Mouse (Mus musculus) erythroblast, embryonic 14.5 days (primary cell): ENCODE measurements around the gene Rnaseh2a. TPM values are rescaled to one million over a fixed set of nuclear protein-coding genes. Genes with fewer than 3 reads are reported as not detected.

ENCODE experiments used
- H3K27me3 ChIP-seq: 2 replicates; pipeline ENCODE4 v1.6.1; 2012; ENCODE audit warnings: inconsistent platforms; ENCODE audit not compliant: control insufficient read depth
- H3K36me3 ChIP-seq: 2 replicates; pipeline ENCODE4 v1.6.1; 2012; ENCODE audit warnings: mild to moderate bottlenecking, inconsistent platforms; ENCODE audit not compliant: control insufficient read depth
- H3K4me1 ChIP-seq: 2 replicates; pipeline ENCODE4 v1.6.1; 2012; ENCODE audit warnings: inconsistent platforms; ENCODE audit not compliant: control insufficient read depth
- H3K4me3 ChIP-seq: replicated peaks from 2 replicates; pipeline ENCODE3; 2012; ENCODE audit warnings: moderate library complexity, mild to moderate bottlenecking, inconsistent platforms
- H3K9me3 ChIP-seq: 2 replicates; pipeline ENCODE4 v1.6.1; 2012; ENCODE audit warnings: low read length, inconsistent platforms, mixed read lengths; ENCODE audit not compliant: control insufficient read depth
- GATA1 ChIP-seq: IDR thresholded peaks from 2 replicates; pipeline ENCODE4 v1.6.1; 2012; ENCODE audit warnings: low read length, inconsistent platforms, mixed read lengths
- TAL1 ChIP-seq: IDR thresholded peaks from 3 replicates; pipeline ENCODE4 v1.6.1; 2012; ENCODE audit warnings: low read length, inconsistent platforms, mixed read lengths
- polyA plus RNA-seq: library from polyadenylated mRNA; stranded (reverse); fragments of >175 nt; gene quantifications from 2 replicates; pipeline ENCODE4 v1.2.3, GENCODE M21; 2012

Rnaseh2a gene
- polyA plus RNA-seq, 1 experiment, result 162 TPM

DNA sequence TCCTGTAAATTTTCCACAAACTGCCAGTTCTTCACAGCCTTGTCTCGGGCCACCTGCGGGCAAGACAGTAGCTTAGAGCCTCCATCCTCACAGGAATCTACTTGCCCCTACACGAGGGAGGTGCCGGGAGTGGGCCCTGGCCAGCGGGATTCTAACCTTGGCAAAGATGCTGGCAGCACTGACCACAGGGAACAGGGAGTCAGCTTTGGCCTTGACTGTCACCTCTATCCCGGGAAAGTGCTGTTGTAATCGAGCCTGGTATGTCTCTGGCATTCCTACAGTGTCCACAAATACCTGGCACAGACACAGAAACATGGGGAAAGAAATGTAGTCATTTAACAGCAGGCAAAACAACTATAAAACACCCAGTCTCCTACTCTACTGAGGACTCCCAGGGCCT lies 9.8 kb downstream of the Rnaseh2a start:
- no peak for TF ChIP-seq TAL1
- TF ChIP-seq GATA1, result no peak
- no peaks in the 10 kb centered on the region for H3K9me3 ChIP-seq
- H3K36me3 ChIP-seq, result peaks cover 82% of the 10 kb centered on the region
- peaks cover 26% of the 10 kb centered on the region for H3K4me1 ChIP-seq
- no peak overlapping the region for H3K4me3 ChIP-seq
- no peaks in the 10 kb centered on the region for H3K27me3 ChIP-seq

DNA sequence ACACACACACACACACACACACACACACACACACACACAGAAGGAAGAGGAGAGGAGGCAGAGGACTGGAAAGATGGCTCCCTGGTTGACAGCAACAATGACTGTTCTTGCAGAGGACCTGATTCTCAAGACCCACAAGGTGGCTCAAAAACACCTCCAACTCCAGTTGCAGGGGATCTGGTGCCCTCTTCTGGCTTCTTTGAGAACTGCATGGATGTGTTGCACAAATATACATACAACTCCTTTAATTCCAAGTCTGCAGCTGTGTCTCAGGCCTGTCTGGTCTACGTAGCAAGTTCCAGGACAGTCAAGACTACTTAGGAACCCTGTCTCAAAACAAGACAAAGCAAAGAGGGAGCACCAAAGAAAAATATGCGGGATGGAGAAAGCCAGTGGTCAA lies 12.8 kb downstream of the Rnaseh2a start:
- H3K9me3 ChIP-seq, result no peaks in the 10 kb centered on the region
- H3K4me3 ChIP-seq, result no peak overlapping the region
- TF ChIP-seq TAL1, result no peak
- TF ChIP-seq GATA1, result no peak
- peaks cover 57% of the 10 kb centered on the region for H3K36me3 ChIP-seq
- H3K4me1 ChIP-seq, result peaks cover 15% of the 10 kb centered on the region
- H3K27me3 ChIP-seq, result peaks cover 15% of the 10 kb centered on the region

DNA sequence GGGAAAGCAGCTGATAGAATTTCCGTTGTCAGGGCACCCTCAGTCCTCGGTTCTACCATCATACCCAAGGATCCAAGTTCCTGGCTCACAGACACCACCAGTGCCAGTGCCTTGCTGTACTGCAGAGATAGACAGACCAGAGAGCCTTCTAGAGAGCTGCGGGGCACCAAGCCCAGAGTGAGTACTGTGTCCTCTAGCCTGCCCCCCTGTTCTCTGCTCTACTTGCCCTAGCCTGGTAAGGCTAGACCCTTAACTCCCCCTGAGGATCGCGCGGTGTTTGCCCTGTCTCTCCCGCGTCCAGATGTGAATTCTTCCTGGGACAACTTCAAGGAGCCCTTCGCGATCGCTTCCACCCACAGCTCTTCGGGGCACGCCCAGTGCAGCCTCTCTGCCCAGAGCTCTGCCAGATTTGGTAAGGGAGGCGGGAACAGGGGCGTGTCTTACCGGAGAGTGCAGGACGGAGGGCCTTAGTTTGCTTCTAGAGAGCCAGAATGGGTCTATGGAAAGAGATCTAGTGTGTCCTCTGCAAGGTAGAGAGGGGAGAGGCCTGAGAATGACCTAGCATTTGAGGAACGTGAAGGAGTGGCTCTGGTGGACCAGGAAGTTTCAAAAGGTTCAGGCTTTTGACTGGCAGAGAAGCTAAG lies 16.8 kb downstream of the Rnaseh2a start:
- H3K9me3 ChIP-seq, result no peaks in the 10 kb centered on the region
- TF ChIP-seq GATA1 (no peak), TAL1 (no peak)
- peaks cover 8% of the 10 kb centered on the region for H3K4me1 ChIP-seq
- H3K4me3 ChIP-seq, result no peak overlapping the region
- H3K27me3 ChIP-seq, result peaks cover 55% of the 10 kb centered on the region
- H3K36me3 ChIP-seq, result peaks cover 21% of the 10 kb centered on the region

DNA sequence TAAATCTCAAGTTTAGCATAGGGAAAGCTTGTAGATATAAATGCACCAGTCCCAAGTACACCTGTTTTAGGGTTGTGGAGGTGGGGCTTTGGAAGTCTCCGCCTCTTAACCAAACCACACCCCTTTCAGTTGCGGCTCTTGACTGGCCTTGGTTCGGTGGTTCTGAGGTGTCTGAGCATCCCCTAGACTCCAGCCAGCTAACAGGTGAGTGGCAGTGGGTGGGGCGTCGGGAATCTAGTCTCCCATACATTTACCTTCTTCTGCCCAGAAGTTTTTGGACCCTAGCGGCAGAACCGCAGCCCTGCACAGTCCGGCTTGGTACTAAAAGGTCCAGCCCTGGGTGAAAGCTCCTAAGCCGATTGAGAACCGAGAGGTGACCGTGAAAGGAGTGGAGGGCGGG lies 19.8 kb downstream of the Rnaseh2a start:
- H3K4me1 ChIP-seq, result peaks cover 21% of the 10 kb centered on the region

DNA sequence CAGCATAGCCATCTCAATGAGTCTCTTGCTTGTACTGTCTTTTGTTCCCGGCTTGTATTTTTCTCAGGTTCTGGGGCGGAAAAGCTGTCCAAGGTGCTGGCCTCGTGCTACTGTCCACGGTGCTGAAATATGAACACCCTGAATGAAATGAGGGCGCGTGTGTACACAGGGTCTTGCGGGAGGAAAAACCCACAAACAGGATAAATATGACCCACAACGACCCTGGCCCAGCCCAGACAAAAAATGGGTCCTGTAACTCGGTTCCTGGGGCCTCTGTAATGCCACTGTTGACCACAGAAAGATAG lies 22.4 kb downstream of the Rnaseh2a start:
- Histone ChIP-seq H3K4me3 (no peak overlapping the region), H3K4me1 (peaks cover 20% of the 10 kb centered on the region), H3K27me3 (peaks cover 97% of the 10 kb centered on the region), H3K36me3 (no peaks in the 10 kb centered on the region), H3K9me3 (peaks cover 21% of the 10 kb centered on the region; the same call in 1 of the 2 replicates)
- TF ChIP-seq GATA1 (no peak), TAL1 (no peak)

More for the DNA sequence above, 19.8 kb downstream of the Rnaseh2a start:
- no peak overlapping the region for H3K4me3 ChIP-seq
- H3K9me3 ChIP-seq, result peaks cover 15% of the 10 kb centered on the region; the same call in 1 of the 2 replicates
- TF ChIP-seq TAL1, result no peak
- TF ChIP-seq GATA1, result no peak
- H3K36me3 ChIP-seq, result no peaks in the 10 kb centered on the region
- H3K27me3 ChIP-seq, result peaks cover 85% of the 10 kb centered on the region

DNA sequence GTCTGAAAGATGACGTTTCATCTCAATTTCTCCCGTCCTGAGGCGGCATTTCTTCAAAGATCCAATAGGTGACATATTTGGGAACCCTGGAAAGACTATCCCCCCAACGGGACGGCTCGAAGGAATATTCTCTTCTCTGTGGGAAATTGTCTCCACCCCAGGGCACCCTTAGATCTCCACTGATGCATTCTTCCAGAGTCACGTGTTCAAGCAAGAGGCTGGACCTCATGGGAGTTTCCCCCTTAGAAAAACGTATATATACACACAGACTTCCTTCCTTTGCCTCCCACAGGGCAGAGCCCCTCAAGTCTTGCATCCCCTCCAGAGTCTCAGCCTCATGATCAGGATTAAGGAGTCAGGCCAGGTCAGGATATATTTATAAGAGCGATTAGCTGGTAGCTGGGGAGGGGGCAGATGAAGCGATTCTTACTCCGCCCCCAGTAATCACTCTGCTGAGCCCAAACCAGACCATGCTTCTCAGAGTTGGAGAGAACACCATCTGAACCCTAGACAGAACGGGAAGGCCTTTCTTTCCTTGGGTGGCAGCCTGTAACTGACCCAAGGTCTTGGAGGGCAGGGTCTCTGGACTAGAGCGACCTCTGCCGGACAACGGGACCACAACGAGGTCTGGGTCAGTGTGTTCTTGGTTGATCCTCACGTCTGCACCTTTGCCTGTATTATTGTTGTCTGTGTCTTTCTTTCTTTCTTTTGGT lies 22.9 kb downstream of the Rnaseh2a start, which contains the start of gene Rtbdn:
Gene Rtbdn, plus strand, starts transcription at position 464 of the 713 bp plus-strand sequence.
- no peak for TF ChIP-seq TAL1
- TF ChIP-seq GATA1, result no peak
- H3K4me1 ChIP-seq, result peaks cover 20% of the 10 kb centered on the region
- peaks cover 21% of the 10 kb centered on the region; the same call in 1 of the 2 replicates for H3K9me3 ChIP-seq
- H3K27me3 ChIP-seq, result peaks cover 94% of the 10 kb centered on the region
- no peak within 1 kb of the TSS for H3K4me3 ChIP-seq
- no peaks in the 10 kb centered on the region for H3K36me3 ChIP-seq

DNA sequence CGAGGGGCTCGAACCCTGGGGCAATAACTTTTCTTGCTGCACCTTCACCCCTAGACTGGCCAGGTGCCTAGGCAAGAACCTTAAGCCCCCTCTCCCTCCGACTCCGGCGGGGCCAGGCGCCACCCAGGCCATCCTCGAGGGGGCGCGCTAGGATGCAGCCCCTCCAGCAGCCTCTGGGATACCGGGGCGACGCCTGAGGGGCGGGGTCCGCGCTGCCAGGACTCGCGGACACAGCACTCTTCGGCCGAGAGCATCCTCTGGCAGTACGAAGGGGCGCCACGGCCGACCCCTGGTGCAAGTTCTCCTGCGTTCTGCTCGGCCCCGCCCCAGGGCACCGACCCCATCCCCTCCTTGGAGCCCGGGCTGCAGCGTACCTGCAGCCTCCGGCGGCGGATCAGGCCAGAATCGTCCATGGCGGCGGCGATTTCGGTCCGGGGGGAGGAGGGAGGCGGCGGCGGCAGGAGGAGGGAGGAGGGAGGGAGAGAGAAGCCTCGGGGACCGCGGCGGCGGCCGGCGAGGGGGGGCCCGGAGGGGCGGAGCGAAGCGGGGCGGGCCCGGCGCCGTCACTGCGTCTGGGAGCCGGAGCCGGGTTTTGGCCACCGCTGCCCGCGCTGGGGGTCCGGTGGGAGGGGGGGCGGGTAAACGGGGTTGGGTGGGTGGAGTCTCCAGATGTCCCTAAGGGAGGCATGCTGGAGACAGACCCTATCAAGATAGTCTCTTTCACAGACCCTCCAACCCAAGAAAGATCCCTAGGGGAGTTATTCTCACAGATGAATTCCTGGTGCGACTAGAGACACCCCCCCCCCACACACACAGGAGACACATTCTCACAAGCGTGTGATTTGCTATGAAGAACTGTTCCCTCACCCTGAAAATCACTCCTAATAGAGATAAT lies 23.7 kb downstream of the Rnaseh2a start:
- Histone ChIP-seq H3K36me3 (no peaks in the 10 kb centered on the region), H3K27me3 (peaks cover 91% of the 10 kb centered on the region), H3K4me1 (peaks cover 20% of the 10 kb centered on the region), H3K4me3 (no peak overlapping the region), H3K9me3 (peaks cover 21% of the 10 kb centered on the region; the same call in 1 of the 2 replicates)
- no peak for TF ChIP-seq GATA1
- no peak for TF ChIP-seq TAL1

DNA sequence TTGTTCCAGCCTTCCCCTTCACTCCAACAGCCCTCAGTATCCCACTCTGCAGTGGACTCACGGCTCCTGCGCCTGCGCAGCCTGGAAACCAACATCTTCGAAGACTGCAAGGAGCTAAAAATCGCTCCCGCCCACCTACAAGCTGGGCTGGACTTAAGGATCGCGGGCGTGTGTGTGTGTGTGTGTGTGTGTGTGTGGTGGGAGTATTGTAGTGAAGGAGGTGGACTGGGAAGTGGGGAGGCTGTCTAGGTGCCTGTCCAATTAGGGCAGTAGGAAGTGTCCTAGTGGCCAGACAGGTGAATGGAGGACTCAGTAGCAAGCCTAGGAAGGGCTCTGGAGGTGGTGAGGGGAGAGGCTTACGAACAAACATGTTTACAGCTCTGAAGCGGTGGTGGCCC lies 24.3 kb downstream of the Rnaseh2a start:
- no peak for TF ChIP-seq TAL1
- no peak for TF ChIP-seq GATA1
- Histone ChIP-seq H3K36me3 (no peaks in the 10 kb centered on the region), H3K27me3 (peaks cover 91% of the 10 kb centered on the region), H3K9me3 (peaks cover 21% of the 10 kb centered on the region; the same call in 1 of the 2 replicates), H3K4me1 (peaks cover 20% of the 10 kb centered on the region), H3K4me3 (no peak overlapping the region)
